Mouse (Mus musculus) G1E (cell line): ENCODE measurements around the gene Cdh24. TPM values are rescaled to one million over a fixed set of nuclear protein-coding genes. Genes with fewer than 3 reads are reported as not detected.
A peak's percentile ranks its signal among the peaks of the same experiment; 100 is the strongest.

ENCODE experiments used
- ATAC-seq: 2 replicates; pipeline ENCODE4 v1.8.0; 2016; ENCODE audit warnings: mild to moderate bottlenecking; ENCODE audit not compliant: insufficient number of reproducible peaks, poor library complexity, low FRiP score, severe bottlenecking; ENCODE audit errors: extremely low read depth
- DNase-seq: peaks from one replicate; pipeline ENCODE4 v3.0.0; 2012; ENCODE audit warnings: low spot score
- H3K27me3 ChIP-seq: 2 replicates; pipeline ENCODE4 v1.6.1; 2012; ENCODE audit warnings: mild to moderate bottlenecking, low read length, inconsistent platforms; ENCODE audit not compliant: insufficient read depth
- H3K36me3 ChIP-seq: replicated peaks from 2 replicates; pipeline ENCODE3; 2012; ENCODE audit warnings: mild to moderate bottlenecking, inconsistent platforms
- H3K4me1 ChIP-seq: 2 replicates; pipeline ENCODE4 v1.6.1; 2012; ENCODE audit warnings: low read depth, low read length, inconsistent platforms, mixed read lengths; ENCODE audit not compliant: insufficient read depth
- H3K4me3 ChIP-seq: 2 replicates; pipeline ENCODE4 v1.5.1; 2012; ENCODE audit warnings: low read depth, mild to moderate bottlenecking, inconsistent platforms, low read length, moderate library complexity, mixed read lengths
- H3K9me3 ChIP-seq: replicated peaks from 2 replicates; pipeline ENCODE4 v1.6.1; 2012; ENCODE audit warnings: inconsistent platforms
- CTCF ChIP-seq: IDR thresholded peaks from 2 replicates; pipeline ENCODE4 v1.5.1; 2012; ENCODE audit warnings: low read depth, low read length, inconsistent platforms, mixed read lengths
- GATA1 ChIP-seq: IDR thresholded peaks from 2 replicates; pipeline ENCODE4 v1.6.1; 2012; ENCODE audit warnings: borderline replicate concordance, low read length, inconsistent platforms, mixed read lengths
- GATA2 ChIP-seq: IDR thresholded peaks from 2 replicates; pipeline ENCODE4 v1.6.1; 2012; ENCODE audit warnings: low read depth, low read length, inconsistent platforms, borderline replicate concordance
- POLR2AphosphoS5 ChIP-seq: IDR thresholded peaks from 2 replicates; pipeline ENCODE4 v1.6.1; 2012; ENCODE audit warnings: low read depth, low read length, inconsistent platforms; ENCODE audit not compliant: insufficient replicate concordance
- TAL1 ChIP-seq: conservative IDR thresholded peaks from 2 replicates; pipeline ENCODE4 v1.6.1; 2012; ENCODE audit warnings: low read depth, low read length, inconsistent platforms, mixed read lengths
- polyA plus RNA-seq: library from polyadenylated mRNA; stranded (reverse); fragments of >175 nt; gene quantifications from 2 replicates; pipeline ENCODE4 v1.2.3, GENCODE M21; 2012
- total RNA-seq, 2 experiments: library from RNA; stranded (forward) in 1 of 2; stranded (reverse) in 1 of 2; fragments of 200-1000 nt in 1 of 2; fragments of >200 nt in 1 of 2; fragmentation: Nextera tagmentation in 1 of 2; gene quantifications; 2 replicates each; pipeline ENCODE4 v1.2.3; 2014 to 2017

The Cdh24 gene
- total and polyA plus RNA-seq, 3 experiments: 0.11 to 1.8 (median 0.68) TPM

DNA sequence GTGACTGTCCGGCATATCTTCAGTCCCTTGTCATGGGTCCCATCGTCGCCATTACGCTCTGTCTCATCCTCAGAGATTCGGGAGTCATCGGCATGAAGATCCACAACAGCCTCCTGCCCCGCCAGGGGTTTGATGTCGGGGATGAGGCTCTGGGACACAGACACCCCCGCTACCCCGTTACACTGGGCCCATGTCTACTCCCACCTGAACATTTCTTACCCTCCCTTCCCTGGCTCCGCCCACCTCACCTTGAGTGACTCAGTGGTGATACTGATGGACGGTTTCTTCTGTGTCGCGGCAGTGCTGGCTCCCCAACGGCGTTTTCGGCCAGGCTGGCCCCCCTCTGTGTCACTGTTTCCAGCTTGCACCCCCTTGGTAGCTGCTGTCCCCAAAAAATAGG, 5.3 kb upstream of the Cdh24 start:
- ATAC-seq (no peak), DNase-seq (no peak)
- H3K4me3 ChIP-seq: no peak overlapping the region
- peaks cover 97% of the 10 kb centered on the region for H3K36me3 ChIP-seq
- H3K9me3 ChIP-seq: no peaks in the 10 kb centered on the region
- TF ChIP-seq POLR2AphosphoS5: no peak
- no peak for TF ChIP-seq TAL1
- TF ChIP-seq GATA2: no peak
- TF ChIP-seq CTCF: no peak
- no peak for TF ChIP-seq GATA1
- H3K27me3 ChIP-seq: no peaks in the 10 kb centered on the region; the same call in 1 of the 2 replicates
- H3K4me1 ChIP-seq: peaks cover 78% of the 10 kb centered on the region

- Histone ChIP-seq H3K27me3 (peaks cover 16% of the 10 kb centered on the region; the same call in 1 of the 2 replicates), H3K4me1 (peaks cover 74% of the 10 kb centered on the region), H3K9me3 (no peaks in the 10 kb centered on the region), H3K36me3 (peaks cover 79% of the 10 kb centered on the region), H3K4me3 (no peak overlapping the region)
- ATAC-seq (no peak), DNase-seq (no peak)
- TF ChIP-seq CTCF (no peak), GATA2 (no peak), TAL1 (no peak), POLR2AphosphoS5 (no peak), GATA1 (no peak)
Measured at GRCm38 (mm10) chr14:54644294-54644693, 3.1 kb upstream of the Cdh24 start.

DNA sequence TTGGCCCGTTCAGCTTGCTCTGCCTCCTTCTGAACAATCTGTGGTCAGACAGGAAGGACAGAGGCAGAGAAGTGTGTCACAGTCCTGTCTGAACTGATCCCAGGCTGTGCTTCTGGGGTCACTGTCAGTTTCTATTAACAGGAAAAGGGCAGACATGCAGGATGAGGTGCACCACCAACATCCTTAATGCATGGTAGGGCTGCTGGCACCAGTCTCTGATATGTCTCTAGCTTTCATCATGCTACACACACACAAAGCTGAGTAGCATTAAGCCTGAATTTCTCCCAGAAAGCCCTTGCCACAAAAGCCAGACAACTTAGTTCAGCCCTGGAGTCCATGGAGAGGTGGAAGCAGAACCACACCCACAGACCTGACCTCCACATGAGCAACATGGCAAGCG, 1.8 kb upstream of the Cdh24 start:
- peaks cover 81% of the 10 kb centered on the region for H3K36me3 ChIP-seq
- peaks cover 63% of the 10 kb centered on the region for H3K4me1 ChIP-seq
- TF ChIP-seq GATA2 (no peak), POLR2AphosphoS5 (no peak), TAL1 (no peak), CTCF (no peak), GATA1 (no peak)

DNA sequence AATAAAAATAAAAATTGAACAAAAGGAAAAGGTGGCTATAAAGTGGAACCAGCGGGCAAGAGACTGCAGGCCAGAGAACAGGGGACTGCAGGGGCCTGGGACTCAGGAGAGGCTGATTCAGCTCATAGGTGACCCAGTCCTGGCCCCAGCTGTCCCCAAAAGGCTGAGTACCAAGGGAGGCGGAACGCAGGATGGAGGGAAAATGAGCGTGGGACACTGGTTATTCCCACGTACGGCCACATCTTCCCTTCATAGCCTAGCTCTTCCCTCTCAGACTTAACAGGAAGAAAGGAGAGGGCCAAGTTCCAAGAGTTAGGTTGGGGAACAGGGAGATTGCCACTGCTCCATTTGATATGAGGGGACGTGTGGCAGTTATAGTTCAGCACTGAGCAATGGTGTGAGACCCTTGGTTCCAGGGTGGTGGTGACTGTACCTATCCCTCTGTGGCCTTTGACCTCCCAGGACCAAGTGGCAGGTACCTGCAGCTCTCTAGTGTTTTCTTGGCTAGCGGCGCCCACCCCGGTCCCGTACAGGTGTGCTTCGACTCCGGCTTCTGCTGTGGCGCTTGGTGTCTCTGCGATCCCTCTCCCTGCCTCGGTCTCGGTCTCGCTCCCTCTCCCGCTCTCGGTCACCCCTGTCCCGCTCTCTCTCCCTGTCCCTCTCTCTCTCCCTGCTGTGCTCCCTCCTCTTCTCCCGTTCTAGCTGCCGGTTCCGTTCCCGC, 1.2 kb upstream of the Cdh24 start:
- no peak for ATAC-seq
- no peak overlapping the region for H3K4me3 ChIP-seq
- no peak for DNase-seq
- peaks cover 80% of the 10 kb centered on the region for H3K36me3 ChIP-seq
- no peaks in the 10 kb centered on the region for H3K9me3 ChIP-seq
- TF ChIP-seq TAL1: no peak
- no peak for TF ChIP-seq POLR2AphosphoS5
- TF ChIP-seq GATA1: no peak
- TF ChIP-seq CTCF: no peak
- no peak for TF ChIP-seq GATA2
- peaks cover 57% of the 10 kb centered on the region for H3K4me1 ChIP-seq
- peaks cover 20% of the 10 kb centered on the region for H3K27me3 ChIP-seq

More for the DNA sequence above, 1.8 kb upstream of the Cdh24 start:
- DNase-seq: no peak
- no peak for ATAC-seq
- peaks cover 20% of the 10 kb centered on the region for H3K27me3 ChIP-seq
- H3K9me3 ChIP-seq: no peaks in the 10 kb centered on the region
- H3K4me3 ChIP-seq: no peak overlapping the region

- peaks cover 53% of the 10 kb centered on the region for H3K4me1 ChIP-seq
- H3K27me3 ChIP-seq: peaks cover 20% of the 10 kb centered on the region
- peaks cover 80% of the 10 kb centered on the region for H3K36me3 ChIP-seq
- no peaks in the 10 kb centered on the region for H3K9me3 ChIP-seq
- H3K4me3 ChIP-seq: peak within 1 kb of the TSS; percentile 74
- DNase-seq: no peak
- TF ChIP-seq CTCF: no peak
- no peak for TF ChIP-seq GATA1
- TF ChIP-seq GATA2: no peak
- no peak for TF ChIP-seq POLR2AphosphoS5
- no peak for TF ChIP-seq TAL1
- ATAC-seq: no peak
Measured at GRCm38 (mm10) chr14:54640946-54641304, 239 bp downstream of the Cdh24 start, which contains the start of gene Gm17606. Gene Gm17606, plus strand, starts transcription at chr14:54640952.

DNA sequence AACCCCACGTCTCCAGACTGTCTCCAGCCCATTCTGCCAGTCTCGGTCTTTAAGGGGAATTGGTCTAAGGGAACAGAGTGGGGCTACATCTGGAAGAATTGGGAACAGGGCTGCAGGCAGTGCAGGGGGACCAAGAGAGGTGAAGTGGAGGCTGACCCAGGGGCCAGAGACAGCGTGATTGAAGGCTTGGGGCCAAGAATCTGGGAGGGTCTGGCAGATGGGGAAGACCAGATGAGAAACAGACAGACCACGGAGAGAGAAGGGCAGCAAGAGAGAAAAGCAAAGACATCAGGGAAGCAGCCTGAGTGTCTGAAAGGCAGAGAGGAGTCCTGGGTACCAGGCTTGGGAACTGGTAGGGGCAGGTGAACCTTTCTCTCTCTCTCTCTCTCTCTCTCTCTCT, 1.0 kb downstream of the Cdh24 start:
- peaks cover 49% of the 10 kb centered on the region for H3K4me1 ChIP-seq
- DNase-seq: no peak
- no peaks in the 10 kb centered on the region for H3K9me3 ChIP-seq
- no peak for ATAC-seq
- peaks cover 20% of the 10 kb centered on the region for H3K27me3 ChIP-seq
- no peak overlapping the region for H3K4me3 ChIP-seq
- peaks cover 75% of the 10 kb centered on the region for H3K36me3 ChIP-seq
- TF ChIP-seq CTCF (no peak), GATA2 (no peak), POLR2AphosphoS5 (no peak), TAL1 (no peak), GATA1 (no peak)
